Mouse (Mus musculus) bone marrow macrophage, adult 2 months (primary cell): ENCODE results near the gene Slc4a1ap.

Experiments
- CTCF ChIP-seq: IDR thresholded peaks from 2 replicates; pipeline ENCODE4 v1.5.1; 2012; ENCODE audit warnings: low read depth, mild to moderate bottlenecking, low read length, moderate library complexity
- POLR2A ChIP-seq: IDR thresholded peaks from 2 replicates; pipeline ENCODE4 v1.6.1; 2012; ENCODE audit warnings: mild to moderate bottlenecking, low read depth, low read length, borderline replicate concordance

- TF ChIP-seq POLR2A (no peak), CTCF (no peak)
Observed at GRCm38 (mm10) chr5:31589711-31590319, 63.0 kb downstream of the Slc4a1ap start.
